Mouse (Mus musculus): ENCODE data around the gene Gm4779.

DNA sequence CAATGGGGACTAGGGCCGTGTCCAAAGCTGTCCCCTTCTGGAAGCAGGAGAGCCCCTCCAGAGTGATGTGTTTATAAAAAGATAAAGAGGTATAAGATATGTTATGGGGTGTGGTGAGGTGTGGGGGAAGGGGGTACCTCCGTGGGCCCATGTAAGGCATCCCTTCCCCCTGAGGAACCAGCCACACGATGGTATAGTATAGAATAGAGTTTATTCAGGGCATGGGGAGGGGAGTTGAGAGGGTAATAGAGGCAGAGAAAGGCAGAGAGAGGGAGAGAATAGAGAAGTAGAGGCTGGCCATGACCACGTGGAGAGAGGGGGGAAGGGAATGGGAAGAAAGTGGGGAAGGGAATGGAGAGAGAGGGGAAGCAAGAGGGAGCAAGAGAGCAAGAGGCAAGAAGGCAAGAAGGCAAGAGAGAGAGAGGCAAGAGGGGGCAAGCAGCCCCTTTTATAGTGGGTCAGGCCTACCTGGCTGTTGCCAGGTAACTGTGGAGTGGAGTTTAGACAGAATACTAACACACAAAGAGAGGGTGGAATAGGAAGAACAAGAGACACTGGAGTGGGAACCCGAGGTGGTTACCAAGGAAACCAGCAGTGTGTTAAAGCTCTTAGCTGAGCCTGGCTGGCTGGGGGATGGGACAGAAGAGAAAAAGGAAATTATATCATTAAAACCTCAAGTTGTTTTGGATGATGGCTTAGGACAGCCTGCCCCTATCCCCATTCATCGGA lies 53.7 kb downstream of the Gm4779 start:
- TF ChIP-seq CTCF (IDR thresholded peaks at IDR 0.05) (no peak), EP300 (IDR thresholded peaks at IDR 0.05) (no peak)
